Mouse (Mus musculus) frontal cortex, postnatal 14 days (tissue): ENCODE data around the gene Adamts20.
"Not testable (repeated sequence)": the region's sequence is repeated elsewhere in the genome, so short reads cannot be mapped to it uniquely, and the experiment has no call there.

Source experiments
- DNase-seq, 2 experiments: peaks; one replicate each; pipeline ENCODE4 v3.0.0; 2022; ENCODE audit warnings: low spot score in 2 of 2

Gene Adamts20

GRCm38 (mm10) chr15:94444437-94445136 is 20.6 kb downstream of the Adamts20 start:
- DNase-seq, result no peak

GRCm38 (mm10) chr15:94444043-94444436 is 21.2 kb downstream of the Adamts20 start:
- DNase-seq, result no peak

GRCm38 (mm10) chr15:94443025-94443424 is 22.2 kb downstream of the Adamts20 start:
- DNase-seq, result no peak

- no peak for DNase-seq
Observed at GRCm38 (mm10) chr15:94435532-94435931, 29.7 kb downstream of the Adamts20 start.

- DNase-seq, result no peak
Observed at GRCm38 (mm10) chr15:94430681-94431405, 34.4 kb downstream of the Adamts20 start.

GRCm38 (mm10) chr15:94428726-94429125 is 36.5 kb downstream of the Adamts20 start:
- DNase-seq, result no peak

GRCm38 (mm10) chr15:94427482-94428214 is 37.6 kb downstream of the Adamts20 start:
- DNase-seq, result no peak

GRCm38 (mm10) chr15:94420526-94420925 is 44.7 kb downstream of the Adamts20 start:
- DNase-seq, result no peak

- no peak for DNase-seq
Observed at GRCm38 (mm10) chr15:94419167-94419566, 46.1 kb downstream of the Adamts20 start.

- no peak for DNase-seq
Observed at GRCm38 (mm10) chr15:94418427-94418826, 46.8 kb downstream of the Adamts20 start.

- no peak for DNase-seq
Observed at GRCm38 (mm10) chr15:94417216-94418155, 47.7 kb downstream of the Adamts20 start.

GRCm38 (mm10) chr15:94409832-94410231 is 55.4 kb downstream of the Adamts20 start:
- DNase-seq, result peak; percentile 59 to 64

- DNase-seq, result no peak
Observed at GRCm38 (mm10) chr15:94406364-94406763, 58.9 kb downstream of the Adamts20 start.

- peak; percentile 66 to 83 for DNase-seq
Observed at GRCm38 (mm10) chr15:94404071-94404545, 61.1 kb downstream of the Adamts20 start.

GRCm38 (mm10) chr15:94403461-94404070 is 61.7 kb downstream of the Adamts20 start:
- no peak for DNase-seq

- DNase-seq, result no peak
Observed at GRCm38 (mm10) chr15:94403018-94403417, 62.2 kb downstream of the Adamts20 start.

GRCm38 (mm10) chr15:94392737-94393136 is 72.5 kb downstream of the Adamts20 start:
- no peak for DNase-seq

GRCm38 (mm10) chr15:94390127-94390526 is 75.1 kb downstream of the Adamts20 start:
- DNase-seq, result not testable (repeated sequence)

GRCm38 (mm10) chr15:94379425-94379824 is 85.8 kb downstream of the Adamts20 start:
- DNase-seq, result no peak

- no peak for DNase-seq
Observed at GRCm38 (mm10) chr15:94372548-94372947, 92.7 kb downstream of the Adamts20 start.

GRCm38 (mm10) chr15:94349052-94349451 is 116.2 kb downstream of the Adamts20 start:
- DNase-seq, result no peak
